Mouse (Mus musculus) ES-E14 (cell line): ENCODE data around the gene Fgf10.

ENCODE experiments used
- MAFK ChIP-seq: IDR thresholded peaks from 2 replicates; pipeline ENCODE4 v1.6.1; 2014; ENCODE audit warnings: mild to moderate bottlenecking, low read depth, low read length, inconsistent platforms; ENCODE audit not compliant: insufficient read depth
- ZC3H11A ChIP-seq: IDR thresholded peaks from 2 replicates; pipeline ENCODE4 v1.6.1; 2012; ENCODE audit warnings: low read depth, mild to moderate bottlenecking, inconsistent platforms, low read length, borderline replicate concordance

DNA sequence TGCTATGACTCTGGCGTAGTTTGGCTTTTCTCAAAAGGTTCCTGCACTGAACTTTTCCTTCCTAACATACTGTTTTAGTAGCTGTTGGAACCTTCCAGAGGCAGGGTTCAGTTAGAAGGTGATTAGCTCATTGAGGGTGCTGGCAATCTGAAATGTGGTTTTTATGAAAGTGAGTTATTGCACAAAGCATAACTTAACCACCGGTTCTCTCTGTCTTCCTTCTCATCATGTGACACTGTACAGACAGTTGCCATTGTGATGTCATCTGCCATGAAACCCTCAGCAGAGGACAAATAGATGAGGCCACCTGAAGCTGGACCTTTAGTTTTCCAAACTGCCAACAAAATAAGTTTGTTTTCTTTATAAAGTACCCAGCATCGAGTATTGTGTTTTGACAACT, 7.9 kb upstream of the Fgf10 start:
- TF ChIP-seq MAFK (no peak), ZC3H11A (no peak)
